In the genomic region with DNA sequence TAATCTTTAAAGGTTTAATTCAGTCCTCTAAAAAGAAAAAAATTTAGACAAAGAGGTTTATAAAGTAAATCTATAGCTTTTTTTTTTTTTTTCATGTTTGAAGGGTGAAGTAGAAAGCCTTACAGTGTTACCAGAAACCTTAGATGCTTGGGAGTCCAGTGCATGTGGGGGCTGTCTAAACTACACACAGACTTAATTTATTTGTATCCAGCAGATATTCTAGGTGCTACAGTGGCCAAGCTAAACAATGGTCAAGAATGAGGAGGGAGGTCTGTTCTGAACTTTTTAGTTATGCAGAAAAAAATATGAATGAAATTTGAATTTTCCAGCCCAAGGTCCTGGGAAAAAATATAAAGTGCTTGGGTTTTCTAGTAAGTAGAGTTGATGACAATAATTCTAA, we compare ENCODE assay signal across 19 mouse cellular contexts. TPM values are rescaled to one million over a fixed set of nuclear protein-coding genes. Genes with fewer than 3 reads are reported as not detected.
DNase-seq lines count a peak whose midpoint lies in the region; ATAC-seq and TF ChIP-seq lines count a peak whose summit lies in the region.
"Had no signal": no experiment of that assay in that cellular context is flagged by ENCODE, and none has a peak within 500 bp of the region (broad histone marks: within the 10 kb centered on the region; RNA-seq: fewer than 3 reads in every experiment).

No protein-coding gene starts in this region.

- H3K4me2 ChIP-seq in kidney, embryonic 16.5 days (replicated peaks; ENCODE audit: low read depth, low read length), result no peak overlapping the region
- no peak overlapping the region for H3K4me2 ChIP-seq in kidney, postnatal 0 days (ENCODE audit: low read length)

- H3K9me3 ChIP-seq in kidney, embryonic 16.5 days (ENCODE audit: low read length), result no peaks in the 10 kb centered on the region
- no peaks in the 10 kb centered on the region for H3K9me3 ChIP-seq in kidney, postnatal 0 days (replicated peaks; ENCODE audit: low read length)
- H3K9me3 ChIP-seq: G1E had no signal

- no peak for DNase-seq in kidney, adult 8-10 months
- peak; percentile 52 for DNase-seq in kidney, postnatal 0 days (ENCODE audit: low spot score)
- no peak for DNase-seq in kidney, postnatal 14 days
- DNase-seq: adrenal gland, adult 2 months; adrenal gland, adult 8-10 months; adrenal gland, postnatal 10 days; adrenal gland, postnatal 14 days; adrenal gland, postnatal 25 days; adrenal gland, postnatal 36 days; B cell, adult 2 months; cerebellum, adult 11 months; cerebellum, adult 11-12 months; cerebellum, adult 18-20 months had no signal

- no peak overlapping the region for H3K9ac ChIP-seq in kidney, embryonic 16.5 days (replicated peaks; ENCODE audit: low read length)
- no peak overlapping the region for H3K9ac ChIP-seq in kidney, postnatal 0 days (ENCODE audit: low read depth, low read length)

- 0 out of 2 replicates have a peak, but pooled peaks have one; percentile 57 for ATAC-seq in kidney, embryonic 16.5 days (ENCODE audit: low FRiP score, low TSS enrichment)
- no peak for ATAC-seq in kidney, postnatal 0 days (replicated peaks; ENCODE audit: low FRiP score, low read depth)
- ATAC-seq: activated CD4-positive, CD25-positive, alpha-beta regulatory T cell, adult 4 months; CD4-positive, CD25-positive, alpha-beta regulatory T cell, adult 4 months; Patski had no signal

- no peaks in the 10 kb centered on the region for H3K4me1 ChIP-seq in kidney, embryonic 16.5 days (ENCODE audit: insufficient read depth, low read length)
- no peaks in the 10 kb centered on the region; the same call in 1 of the 2 replicates for H3K4me1 ChIP-seq in kidney, postnatal 0 days (replicated peaks; ENCODE audit: insufficient read depth, low read length)

- no peaks in the 10 kb centered on the region for H3K27me3 ChIP-seq in kidney, embryonic 16.5 days (ENCODE audit: insufficient read depth, low read length)
- no peaks in the 10 kb centered on the region for H3K27me3 ChIP-seq in kidney, postnatal 0 days (ENCODE audit: insufficient read depth, low read length)
- H3K27me3 ChIP-seq: CH12.LX, Patski had no signal

- H3K36me3 ChIP-seq in kidney, embryonic 16.5 days (ENCODE audit: insufficient read depth, low read length), result peaks cover 58% of the 10 kb centered on the region
- H3K36me3 ChIP-seq in kidney, postnatal 0 days (ENCODE audit: insufficient read depth, low read length), result peaks cover 15% of the 10 kb centered on the region

- H3K4me3 ChIP-seq in kidney, embryonic 16.5 days (ENCODE audit: low read length), result no peak overlapping the region
- no peak overlapping the region for H3K4me3 ChIP-seq in kidney, postnatal 0 days (replicated peaks; ENCODE audit: low read depth, low read length)

- H3K27ac ChIP-seq in kidney, embryonic 16.5 days (ENCODE audit: low read length), result no peak overlapping the region
- no peak overlapping the region for H3K27ac ChIP-seq in kidney, postnatal 0 days

- TF ChIP-seq CTCF in kidney, postnatal 0 days (IDR thresholded peaks at IDR 0.05; ENCODE audit: low read depth), result no peak

RNA-seq across cellular contexts. Expression of a gene that starts 26.2 kb away (rescaled TPM):
- polyA plus RNA-seq in kidney, embryonic 16.5 days (2015; fragmentation: Nextera tagmentation; extraction: Ambion mirVana), result 39.0 and 46.0 TPM in 2 replicates
- polyA plus RNA-seq in kidney, postnatal 0 days (2015; fragmentation: Nextera tagmentation; extraction: Ambion mirVana), result 103 and 107 TPM in 2 replicates
- polyA plus RNA-seq: activated CD4-positive, CD25-positive, alpha-beta regulatory T cell, adult 4 months; CD4-positive, CD25-positive, alpha-beta regulatory T cell, adult 4 months; G1E had no signal

RNA-seq across cellular contexts. Expression of a gene that starts 42.4 kb away (rescaled TPM):
- 26.5 and 28.9 TPM in 2 replicates for polyA plus RNA-seq in kidney, embryonic 16.5 days (2015; fragmentation: Nextera tagmentation; extraction: Ambion mirVana)
- polyA plus RNA-seq in kidney, postnatal 0 days (2015; fragmentation: Nextera tagmentation; extraction: Ambion mirVana), result 13.2 and 13.3 TPM in 2 replicates

RNA-seq across cellular contexts. Expression of a gene that starts 52.7 kb away (rescaled TPM):
- polyA plus RNA-seq in kidney, embryonic 16.5 days (2015; fragmentation: Nextera tagmentation; extraction: Ambion mirVana), result 3.1 and 3.3 TPM in 2 replicates
- 3.1 and 3.7 TPM in 2 replicates for polyA plus RNA-seq in kidney, postnatal 0 days (2015; fragmentation: Nextera tagmentation; extraction: Ambion mirVana)
- polyA plus RNA-seq: G1E, Patski had no signal
